Mouse (Mus musculus) embryo, embryonic 10.5 days (tissue): ENCODE measurements around the gene Cd247.

Experiments
- DNase-seq: peaks from one replicate; pipeline ENCODE4 v3.0.0-alpha.2; 2015; ENCODE audit warnings: low spot score

The Cd247 gene

DNA sequence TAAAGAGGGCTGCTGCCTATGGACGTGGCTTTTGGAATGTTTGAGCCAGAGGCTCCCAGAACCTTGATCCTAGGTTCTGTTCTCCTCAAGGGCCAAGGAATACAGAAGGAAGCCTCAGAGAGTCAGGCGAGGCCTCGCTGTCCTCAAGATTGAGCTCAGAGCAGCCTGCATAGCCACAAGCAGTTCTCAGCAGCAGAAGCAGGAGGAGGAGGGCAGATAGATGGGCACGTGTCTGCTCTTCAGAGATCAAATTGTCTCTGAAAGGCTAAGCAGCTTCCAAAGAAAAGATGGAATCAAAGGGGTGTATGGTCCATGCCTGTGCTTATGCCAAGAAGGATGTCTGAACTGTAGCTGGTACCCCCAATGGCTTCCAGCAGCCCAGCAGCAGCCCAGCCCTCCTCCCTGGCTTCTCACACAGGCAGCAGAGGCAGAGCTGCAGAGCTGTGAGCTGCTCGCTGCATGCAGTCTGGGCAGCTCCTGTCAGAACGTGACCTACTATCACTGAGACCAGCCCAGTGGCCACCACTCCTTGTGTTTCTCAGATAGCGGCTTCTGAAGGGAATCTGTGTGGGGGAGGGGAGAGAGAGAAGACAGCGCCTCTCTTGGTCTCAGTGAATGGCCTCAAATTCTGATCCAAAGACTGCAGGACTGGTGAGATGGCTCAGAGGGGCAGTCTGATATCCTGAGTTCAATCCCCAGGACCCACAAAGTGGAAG lies 29.8 kb downstream of the Cd247 start:
- DNase-seq, result peak; percentile 65

DNA sequence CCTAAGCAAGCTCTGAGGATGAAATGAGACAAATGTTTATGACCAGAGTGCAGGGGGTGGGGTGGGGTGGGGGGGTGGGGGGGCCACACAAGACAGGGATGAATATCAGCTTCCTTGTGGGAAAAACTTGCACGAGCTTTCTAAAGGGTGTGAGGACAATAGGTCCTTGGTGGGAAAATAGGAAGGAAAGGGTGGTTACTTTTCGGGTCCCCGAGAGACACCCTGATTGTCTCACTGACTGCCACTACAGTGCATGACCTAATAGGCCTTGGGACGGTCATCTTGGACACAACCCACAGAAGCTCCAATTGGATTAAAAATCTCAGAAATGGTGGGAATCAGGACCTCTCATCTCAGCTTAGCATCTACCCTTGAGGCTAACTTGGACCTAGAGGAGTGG lies 30.7 kb downstream of the Cd247 start:
- DNase-seq, result no peak

DNA sequence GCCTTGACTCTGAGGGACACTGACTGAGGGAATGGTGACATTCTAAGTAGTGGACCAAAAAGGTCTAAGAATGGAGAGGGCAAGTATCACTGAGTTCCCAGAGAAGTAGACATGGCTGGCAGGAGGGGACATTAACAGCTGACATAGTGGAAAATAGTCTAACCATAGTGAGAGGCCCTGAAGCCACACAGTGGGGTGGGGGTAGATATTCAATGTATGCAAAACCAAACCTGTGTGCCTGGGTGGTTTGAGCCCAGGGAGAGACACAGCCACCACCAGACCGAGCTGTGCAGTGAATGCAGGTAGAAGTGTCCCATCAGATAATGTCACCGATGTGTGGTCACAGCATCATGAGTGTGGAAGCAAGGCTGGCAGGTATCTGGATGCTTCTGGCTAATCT lies 33.5 kb downstream of the Cd247 start:
- no peak for DNase-seq

DNA sequence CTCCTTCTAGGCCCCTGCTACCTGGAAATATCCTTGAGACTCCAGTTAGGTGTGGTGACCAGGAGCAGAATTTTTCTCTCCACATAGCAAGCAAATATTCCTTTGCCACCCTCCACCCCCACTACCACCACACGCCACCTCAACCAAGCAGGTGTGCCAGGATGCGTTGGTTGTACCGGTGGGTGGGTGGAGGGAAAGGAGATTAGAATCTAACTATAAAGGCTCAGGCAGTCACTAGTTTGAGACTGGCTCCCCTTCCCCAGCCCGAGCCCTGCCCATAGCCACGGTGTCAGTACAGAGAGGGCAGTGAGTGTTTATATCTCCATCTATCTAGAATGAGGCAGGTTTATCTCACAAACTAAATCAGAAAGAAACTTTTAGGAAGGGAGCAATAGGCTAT lies 39.7 kb downstream of the Cd247 start:
- DNase-seq, result no peak

DNA sequence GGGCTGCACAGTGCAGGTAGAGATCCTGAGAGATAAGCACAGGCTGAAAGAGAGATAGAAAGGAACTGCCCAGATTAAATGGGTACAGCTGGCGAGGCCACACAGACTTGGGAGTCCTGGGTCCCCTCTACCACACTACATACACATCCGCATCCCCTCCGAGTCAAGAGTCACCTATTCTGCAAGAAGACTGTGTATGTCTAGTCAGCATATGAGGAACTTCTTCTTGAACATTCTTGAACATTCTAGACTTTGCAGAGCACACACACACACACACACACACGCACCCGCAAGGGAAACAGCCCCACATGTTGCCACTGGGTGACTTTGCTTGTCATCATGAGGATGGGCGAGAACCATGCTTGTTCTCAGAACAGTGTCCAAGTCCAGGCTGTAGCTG lies 40.1 kb downstream of the Cd247 start:
- no peak for DNase-seq

DNA sequence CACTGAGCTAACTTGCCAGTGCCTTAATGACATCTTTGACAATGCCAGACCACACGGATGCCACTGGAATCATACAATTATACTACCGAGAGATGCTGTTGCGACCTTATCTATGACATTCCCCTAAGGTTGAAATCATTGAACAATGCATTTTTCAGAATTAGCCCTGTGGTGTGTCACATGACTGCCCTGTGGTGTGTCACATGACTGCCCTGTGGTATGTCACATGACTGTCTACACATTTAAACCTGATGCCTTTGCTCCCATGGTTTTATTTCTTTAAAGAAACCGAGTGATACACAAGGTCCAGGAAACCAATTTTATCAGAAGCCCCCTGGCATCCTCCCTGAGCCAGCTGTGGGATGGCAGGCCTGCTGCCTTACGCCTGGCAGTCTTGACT lies 41.4 kb downstream of the Cd247 start:
- no peak for DNase-seq

DNA sequence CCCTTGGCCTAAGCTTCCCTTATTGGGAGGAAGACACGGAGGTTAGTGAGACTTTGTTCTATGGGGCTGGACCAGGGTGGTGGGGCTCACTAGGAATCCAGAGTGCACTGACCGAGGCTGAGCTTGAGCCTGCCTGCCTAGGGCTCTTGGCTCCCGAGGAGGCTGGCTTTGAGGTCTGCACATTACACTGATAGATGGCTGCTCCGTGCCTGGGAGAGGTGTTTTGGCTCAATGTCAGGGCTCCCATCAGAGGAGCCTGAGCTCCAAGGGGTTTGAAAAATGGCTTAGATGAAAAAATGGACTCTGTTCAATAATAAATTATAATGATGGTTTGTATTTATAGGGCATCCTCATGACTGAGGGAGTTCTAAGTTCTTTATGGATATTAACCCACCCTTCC lies 44.8 kb downstream of the Cd247 start:
- DNase-seq, result peak; percentile 53

DNA sequence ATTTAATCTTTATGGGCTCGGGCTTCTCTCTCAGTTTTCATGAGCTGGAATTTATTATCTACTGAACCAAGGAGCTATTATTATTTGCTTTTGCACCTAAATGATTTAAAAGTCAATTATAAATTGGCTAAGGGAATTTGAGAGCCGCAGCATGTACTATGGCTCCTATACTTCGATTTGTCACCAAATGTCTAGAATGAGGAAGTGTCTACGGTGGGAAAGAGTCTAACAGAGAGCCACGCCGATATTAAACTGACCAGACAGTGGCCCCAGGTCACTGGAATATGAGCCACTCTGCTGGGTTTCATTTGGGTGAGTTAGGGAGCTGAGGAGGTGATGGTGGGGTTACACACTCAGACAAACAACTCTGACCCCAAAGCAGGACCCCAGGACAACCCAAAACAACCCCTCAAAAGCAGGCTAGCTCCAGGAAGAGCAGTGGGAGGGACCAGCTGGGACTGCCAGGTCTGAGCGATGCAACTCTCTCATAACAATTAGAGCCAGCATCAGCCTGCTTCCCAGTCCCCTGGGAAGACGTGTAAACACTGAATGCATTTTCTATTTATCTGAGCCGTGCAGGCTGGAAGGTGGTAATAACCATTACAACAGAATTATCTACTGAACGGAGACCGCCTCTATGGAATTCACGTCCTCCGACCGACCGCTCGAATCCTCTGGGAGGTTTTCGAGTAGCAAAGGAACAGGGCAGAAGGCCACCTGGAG lies 45.6 kb downstream of the Cd247 start:
- DNase-seq, result peak; percentile 67

DNA sequence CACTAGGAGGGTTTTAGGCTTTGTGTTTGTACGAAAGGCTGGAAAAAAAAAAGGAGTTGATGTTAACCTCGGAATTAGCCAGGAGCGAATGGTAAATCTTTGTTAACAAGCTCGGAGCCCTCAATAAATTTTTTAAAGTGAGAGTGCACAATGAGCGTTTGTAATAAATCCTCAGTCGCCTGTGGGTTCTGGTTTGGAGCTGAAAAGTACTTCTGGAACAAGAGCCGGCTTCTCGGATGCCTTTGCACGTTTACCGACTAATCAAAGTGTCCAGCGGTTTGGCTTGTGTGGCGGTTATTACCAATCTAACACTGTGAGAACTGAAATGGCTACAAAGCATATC lies 46.1 kb downstream of the Cd247 start:
- peak; percentile 43 for DNase-seq

DNA sequence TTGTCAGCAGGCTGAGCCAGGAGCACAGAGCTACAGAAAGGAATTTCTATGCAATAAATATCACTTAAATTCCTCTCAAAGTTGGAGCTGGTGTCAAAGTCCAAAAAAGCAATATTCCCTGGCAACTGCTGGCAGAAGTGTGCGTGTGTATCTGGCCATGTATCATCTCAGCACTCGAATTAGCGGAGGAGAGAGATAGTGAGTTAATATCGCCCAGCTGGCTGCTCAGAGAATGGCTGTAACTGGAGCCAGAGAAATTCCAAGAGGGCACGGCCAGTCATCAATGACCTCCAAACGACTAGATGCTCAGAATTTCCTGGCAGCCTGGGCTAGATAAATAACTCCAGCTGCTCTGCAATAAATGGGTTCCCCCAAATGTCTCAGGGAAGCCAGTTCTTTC lies 48.0 kb downstream of the Cd247 start:
- DNase-seq, result peak; percentile 79

DNA sequence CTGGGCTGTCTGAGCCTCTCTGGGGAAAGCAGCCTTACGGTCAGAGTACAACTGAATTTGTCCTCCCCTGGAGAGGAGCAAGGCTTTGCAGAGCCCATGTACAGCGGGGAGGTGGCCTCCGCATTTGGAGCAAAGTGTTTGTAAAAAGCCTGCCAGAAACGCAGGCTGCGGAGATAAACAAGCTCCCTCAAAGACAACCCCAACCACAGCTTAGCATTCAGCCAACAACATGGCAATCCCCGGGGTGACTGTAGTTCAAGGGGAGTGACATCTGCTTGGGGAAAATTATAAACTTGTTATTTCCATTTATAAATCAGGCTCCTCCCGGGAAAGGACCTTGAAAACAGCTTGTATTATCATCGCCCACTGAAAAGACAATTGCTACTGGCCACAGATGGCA lies 49.1 kb downstream of the Cd247 start:
- DNase-seq, result no peak

DNA sequence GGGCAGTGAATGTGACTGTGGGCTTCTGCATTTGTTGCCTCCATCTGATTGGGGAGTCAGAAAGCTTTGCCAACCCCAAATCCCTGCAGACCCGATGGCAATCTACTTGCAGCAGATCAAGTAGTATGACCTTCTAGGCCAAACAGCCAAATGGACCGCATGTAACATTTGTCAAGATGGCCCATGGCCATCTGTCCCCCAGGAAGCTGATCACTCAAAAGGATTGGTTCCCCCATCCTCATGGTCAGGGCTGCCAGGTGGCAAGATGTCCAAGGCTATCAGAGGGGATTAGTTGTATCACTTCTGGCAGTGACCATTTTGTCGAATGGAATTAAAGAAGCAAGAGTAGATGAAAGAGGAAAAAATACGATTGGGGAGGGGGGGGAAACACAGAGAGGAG lies 50.7 kb downstream of the Cd247 start:
- DNase-seq, result no peak

DNA sequence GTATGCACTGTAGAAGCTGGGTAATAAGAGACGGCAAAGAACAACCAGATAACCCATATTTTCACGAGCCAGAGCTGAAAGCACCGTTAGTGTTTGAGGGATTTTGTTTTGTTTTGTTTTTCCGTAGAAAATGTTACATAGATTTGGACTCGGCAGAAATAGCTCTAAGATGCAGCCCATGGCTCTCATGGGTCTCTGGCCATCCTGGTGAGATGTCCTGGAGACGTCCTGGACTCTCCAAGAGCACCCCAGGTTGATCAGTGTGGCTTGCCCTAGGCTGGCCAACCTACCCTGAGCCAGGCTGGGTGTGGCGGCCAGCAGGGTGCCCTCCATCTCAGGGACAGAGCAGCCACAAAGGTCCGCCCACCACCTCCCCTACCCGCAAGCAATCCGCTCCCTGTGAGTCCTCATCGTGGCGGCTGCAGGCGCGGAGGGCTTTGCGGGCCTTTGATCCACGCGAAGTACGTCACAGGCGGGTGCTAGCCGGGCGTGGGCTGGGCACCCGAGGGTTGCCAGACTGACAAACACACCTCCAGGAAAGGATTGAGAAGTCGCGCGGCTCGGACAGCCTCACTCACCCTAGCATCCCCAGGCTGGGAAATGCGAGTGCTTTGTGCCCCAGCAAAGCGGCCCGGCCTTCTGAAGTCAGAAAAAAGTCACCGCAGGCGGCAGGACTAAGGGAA lies 52.2 kb downstream of the Cd247 start:
- peak; percentile 64 for DNase-seq

DNA sequence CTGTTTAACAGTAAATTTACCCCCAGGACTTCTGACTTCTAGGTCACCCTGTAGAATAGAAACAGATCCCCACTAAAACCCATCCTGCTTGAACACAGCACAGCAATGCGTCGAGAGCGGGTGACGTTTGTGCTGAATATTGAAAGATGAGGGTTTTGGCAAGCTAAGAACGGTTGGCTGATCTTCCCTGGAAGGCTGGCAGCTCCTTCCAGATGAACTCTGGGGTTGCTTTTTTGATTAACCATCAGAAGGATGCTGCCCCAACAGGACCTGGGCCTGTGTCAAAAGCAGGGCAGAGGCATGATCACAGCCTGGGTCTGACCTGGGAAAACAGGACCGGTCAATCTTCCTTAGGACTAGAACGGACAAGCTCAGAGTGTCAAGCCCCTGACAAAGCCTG lies 53.7 kb downstream of the Cd247 start:
- no peak for DNase-seq

DNA sequence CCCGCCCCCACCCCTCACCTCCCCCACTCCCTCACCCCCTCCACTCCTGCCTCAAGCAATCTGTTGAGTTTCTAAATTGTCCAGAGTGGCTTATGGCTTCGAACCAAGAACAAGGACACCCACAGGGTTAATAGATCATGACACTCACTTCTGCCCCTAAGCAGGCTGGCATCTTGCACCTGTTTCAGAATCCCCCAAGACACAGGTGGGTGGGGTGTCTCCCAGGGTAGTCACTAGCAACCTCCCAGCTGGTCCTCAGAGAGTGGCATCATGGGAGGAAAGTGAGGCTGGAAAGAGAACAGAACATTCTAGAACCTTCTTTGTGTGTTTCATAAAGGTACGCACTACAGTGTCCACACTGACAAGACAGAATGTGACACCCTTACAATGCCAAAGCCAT lies 55.1 kb downstream of the Cd247 start:
- DNase-seq, result no peak

DNA sequence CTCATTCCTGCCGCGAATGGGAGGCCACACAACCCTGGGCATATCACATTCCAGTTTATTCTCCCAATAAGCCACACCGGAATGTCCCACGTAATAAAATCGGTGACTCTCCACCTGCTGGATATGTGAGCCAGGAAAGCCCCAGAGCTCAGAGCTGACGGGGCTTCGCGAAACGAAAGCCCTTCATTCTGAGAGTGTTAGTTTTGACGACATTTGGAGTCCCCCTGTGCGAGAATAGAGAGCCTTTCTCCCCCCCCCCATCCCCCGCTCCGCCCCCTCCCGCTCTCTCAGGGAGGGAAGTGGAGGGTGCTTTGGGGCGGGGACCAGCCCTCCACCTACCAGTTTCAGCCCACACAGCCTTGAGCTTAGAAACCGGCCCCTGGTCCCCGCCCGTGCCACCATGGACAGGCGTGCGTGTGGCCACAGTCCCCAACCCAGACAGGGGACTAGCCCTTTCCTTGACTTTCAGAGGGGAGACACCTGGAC lies 56.0 kb downstream of the Cd247 start:
- DNase-seq, result no peak

DNA sequence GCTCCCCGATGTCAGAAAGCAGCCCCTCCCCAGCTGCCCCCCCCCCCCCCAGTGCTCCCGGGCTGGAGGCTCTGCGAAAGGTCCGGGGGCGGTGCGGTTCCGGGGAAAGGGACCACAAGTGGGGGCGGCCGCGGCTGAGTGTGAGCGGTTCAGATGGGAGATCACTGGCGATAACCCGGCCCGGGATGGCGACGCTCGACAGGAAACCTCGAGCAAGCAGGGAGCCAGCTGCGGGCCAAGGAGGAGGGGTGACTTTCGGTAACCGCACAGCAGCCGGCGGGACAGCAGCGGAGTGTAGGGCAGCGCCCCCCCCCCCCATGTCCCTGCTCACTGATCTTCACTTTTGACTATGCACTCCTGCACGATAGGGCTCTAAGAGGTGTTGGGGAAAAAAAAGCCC lies 56.5 kb downstream of the Cd247 start:
- DNase-seq, result peak; percentile 48

DNA sequence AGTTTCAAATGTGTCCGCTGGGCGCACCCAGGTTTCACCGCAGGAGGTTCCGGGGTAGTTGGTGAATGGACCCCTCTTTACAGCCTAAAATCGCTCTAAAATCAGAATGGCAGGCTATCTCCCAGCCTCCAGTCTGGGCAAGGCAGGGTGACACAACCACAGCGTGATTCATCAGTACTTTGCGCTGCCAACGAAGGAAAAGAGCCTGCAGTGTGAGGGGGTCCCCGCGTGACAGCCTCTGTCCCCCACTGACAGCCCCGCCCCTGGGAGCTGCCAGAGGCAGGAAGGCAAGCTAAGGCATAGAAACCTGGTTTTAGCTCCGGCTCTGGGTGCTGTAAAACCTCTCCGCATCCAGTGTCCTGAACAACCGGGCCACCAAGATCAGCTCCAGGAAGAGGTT lies 56.9 kb downstream of the Cd247 start:
- DNase-seq, result no peak

DNA sequence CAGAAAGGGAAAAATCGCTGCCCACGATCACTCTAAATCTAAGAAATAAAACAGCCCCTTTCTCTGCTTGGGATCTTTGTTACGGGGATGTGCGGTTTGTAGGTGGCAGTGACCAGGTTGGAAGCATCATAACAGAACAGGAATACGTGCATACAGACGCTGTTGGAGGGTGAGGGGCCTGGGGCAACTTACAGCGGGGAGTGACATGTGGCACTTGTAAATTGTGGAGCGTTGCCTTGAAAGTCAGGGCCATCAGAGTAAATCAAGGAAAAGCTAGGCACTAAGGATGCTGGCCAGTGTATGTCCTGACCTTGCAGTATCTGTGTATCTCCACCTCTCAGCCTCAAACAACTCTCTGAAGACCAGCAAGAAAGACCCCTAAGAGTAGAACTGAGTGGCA lies 59.9 kb downstream of the Cd247 start:
- DNase-seq, result no peak

DNA sequence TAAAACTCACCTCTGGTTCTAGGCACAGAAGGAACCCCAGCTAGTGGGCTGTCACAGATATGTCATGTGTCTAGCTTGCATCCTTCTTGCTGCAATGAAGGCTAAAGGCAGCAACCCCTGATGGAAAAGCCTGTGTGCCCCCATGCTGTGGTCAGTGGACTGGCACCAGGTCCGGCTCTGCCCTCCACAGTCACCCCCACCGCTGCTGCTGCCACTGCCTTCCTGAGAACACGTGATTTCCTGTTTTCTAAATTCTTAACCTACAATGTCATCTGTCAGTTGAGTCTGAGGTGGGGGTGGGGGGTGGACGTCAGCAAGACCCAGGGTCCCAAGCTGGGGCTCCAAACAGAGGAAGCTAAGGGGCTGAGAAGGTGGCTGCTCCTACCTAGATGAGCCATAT lies 60.4 kb downstream of the Cd247 start:
- DNase-seq, result no peak

DNA sequence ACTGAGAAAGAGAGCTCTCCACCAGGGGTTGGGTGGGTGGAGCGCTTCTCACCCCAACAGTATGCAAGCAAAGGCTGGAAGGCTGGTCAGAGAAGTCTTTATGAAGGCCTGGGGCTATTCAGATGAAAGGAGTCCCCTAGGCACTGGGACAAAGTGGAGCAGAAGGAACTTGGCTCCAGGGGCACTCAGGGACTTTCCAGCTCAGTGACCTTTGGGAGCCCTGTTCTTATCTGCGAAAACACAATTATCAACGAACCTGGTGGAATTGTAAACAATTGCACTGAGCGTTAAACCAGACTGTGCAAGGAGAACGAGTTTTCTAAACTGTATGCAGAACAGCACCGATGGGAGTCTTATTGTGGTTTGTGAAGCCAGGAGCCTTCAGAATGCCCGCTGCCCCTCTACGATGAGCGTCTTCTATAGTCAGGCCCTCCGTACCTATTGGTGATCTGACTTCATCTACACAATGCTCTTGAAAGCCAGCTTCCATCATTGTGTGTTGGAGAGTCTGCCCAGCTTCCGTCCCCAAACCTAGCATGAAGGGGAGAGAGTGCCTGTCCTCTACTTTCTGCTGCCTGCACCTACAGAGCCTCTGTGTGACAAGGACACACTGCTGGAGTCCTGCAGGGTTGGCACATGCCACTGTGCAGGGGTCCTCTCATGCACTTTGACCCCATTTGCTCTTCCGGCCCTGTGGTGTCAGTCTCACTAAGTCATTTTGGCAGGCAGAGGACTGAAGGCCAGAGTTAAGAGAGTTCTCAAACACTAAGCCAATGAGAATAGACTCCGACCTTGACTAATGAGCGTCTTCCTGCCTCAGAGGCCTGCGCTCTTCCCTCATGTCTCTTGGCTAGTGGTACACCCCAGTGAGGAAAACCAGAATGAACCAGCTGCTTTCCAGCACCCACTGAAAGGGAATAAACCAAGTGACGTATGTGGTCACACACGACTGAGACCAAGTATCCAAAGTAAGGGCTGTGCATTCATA lies 61.3 kb downstream of the Cd247 start:
- no peak for DNase-seq

DNA sequence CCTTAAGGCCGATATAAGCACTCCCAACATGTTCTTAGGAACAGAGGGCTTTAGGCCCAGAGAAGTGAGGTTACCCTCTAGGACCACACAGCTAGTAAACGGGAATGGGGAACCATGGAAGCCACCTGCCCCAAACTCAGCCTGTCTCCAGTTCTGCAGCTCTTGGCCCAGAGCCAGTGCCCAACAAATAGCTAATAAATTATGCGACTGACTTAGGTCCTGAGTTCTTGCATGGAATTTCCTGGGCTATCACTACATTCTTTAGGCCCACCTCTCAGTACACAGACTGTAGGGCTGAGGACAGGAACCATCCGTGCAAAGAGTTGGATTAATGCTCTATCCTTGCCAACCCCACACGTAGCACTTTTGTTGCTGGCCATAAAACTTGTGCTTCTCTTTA lies 63.6 kb downstream of the Cd247 start:
- no peak for DNase-seq
